Mouse (Mus musculus) intestine, postnatal 0 days (tissue): ENCODE measurements around the gene Hif3a. TPM values are rescaled to one million over a fixed set of nuclear protein-coding genes. Genes with fewer than 3 reads are reported as not detected.

ENCODE experiments used
- ATAC-seq: fragments of 200-750 bp; cut with Nextera tagmentation; 2 replicates; pipeline ENCODE4 v1.8.0; 2017; ENCODE audit warnings: mild to moderate bottlenecking, moderate TSS enrichment, moderate library complexity
- H3K27ac ChIP-seq: fragments of 300-500 bp; sonication (generic); 2 replicates; pipeline ENCODE4 v1.5.1; 2014; ENCODE audit warnings: mild to moderate bottlenecking, low read depth, low read length, moderate library complexity
- H3K27me3 ChIP-seq: fragments of 300-500 bp; sonication (generic); replicated peaks from 2 replicates; pipeline ENCODE4 v1.6.1; 2014; ENCODE audit warnings: low read length, mixed read lengths; ENCODE audit not compliant: control insufficient read depth, insufficient read depth
- H3K36me3 ChIP-seq: fragments of 300-500 bp; sonication (generic); 2 replicates; pipeline ENCODE4 v1.6.1; 2014; ENCODE audit warnings: mild to moderate bottlenecking, moderate library complexity; ENCODE audit not compliant: control insufficient read depth, insufficient read depth
- H3K4me1 ChIP-seq: fragments of 300-500 bp; sonication (generic); replicated peaks from 2 replicates; pipeline ENCODE4 v1.6.1; 2014; ENCODE audit warnings: antibody characterized with exemption, low read length, mixed read lengths; ENCODE audit not compliant: control insufficient read depth, insufficient read depth
- H3K4me2 ChIP-seq: fragments of 300-500 bp; sonication (generic); replicated peaks from 2 replicates; pipeline ENCODE4 v1.6.1; 2014; ENCODE audit warnings: low read depth, mild to moderate bottlenecking, moderate library complexity
- H3K4me3 ChIP-seq: fragments of 300-500 bp; sonication (generic); 2 replicates; pipeline ENCODE4 v1.5.1; 2014; ENCODE audit warnings: low read depth, low read length
- H3K9ac ChIP-seq: fragments of 300-500 bp; sonication (generic); 2 replicates; pipeline ENCODE4 v1.6.1; 2014; ENCODE audit warnings: mild to moderate bottlenecking, low read depth, low read length
- H3K9me3 ChIP-seq: fragments of 300-500 bp; sonication (generic); 2 replicates; pipeline ENCODE4 v1.6.1; 2016; ENCODE audit warnings: mixed run types; ENCODE audit not compliant: control insufficient read depth
- CTCF ChIP-seq: sonication (generic); IDR thresholded peaks from 2 replicates; pipeline ENCODE4 v1.5.1; 2016; ENCODE audit warnings: low read depth, mild to moderate bottlenecking, control low read depth, antibody characterized with exemption, moderate library complexity
- WGBS: fragments of 180-500 bp; shearing (Covaris S2); extraction: QIAGEN DNeasy Blood & Tissue Kit; methylation state at CpG from one replicate; pipeline ENCODE4 v1.1.7; 2014; 5-methylcytosine and 5-hydroxymethylcytosine counted together
- polyA plus RNA-seq: library from polyadenylated mRNA; unstranded; fragments of >200 nt; fragmentation: Nextera tagmentation; extraction: Ambion mirVana; gene quantifications from 2 replicates; pipeline ENCODE4 v1.2.1, GENCODE M21; 2015

Hif3a gene
- polyA plus RNA-seq, 1 experiment from 2014 or later = 18.4 TPM

- H3K36me3 ChIP-seq = peaks cover 8% of the 10 kb centered on the region
- H3K4me2 ChIP-seq = peak overlapping the region; percentile 85
- no peaks in the 10 kb centered on the region for H3K27me3 ChIP-seq
- TF ChIP-seq CTCF = no peak
- 0 out of 2 replicates have a peak, but pooled peaks cover 15% of the 10 kb centered on the region for H3K4me1 ChIP-seq
- 4% methylated on average over 8 of the region's 8 CpGs for WGBS
- H3K9ac ChIP-seq = peak overlapping the region; percentile 69
- peak overlapping the region; percentile 99 for H3K27ac ChIP-seq
- no peaks in the 10 kb centered on the region for H3K9me3 ChIP-seq
- peak overlapping the region; percentile 67 for H3K4me3 ChIP-seq
- no peak for ATAC-seq
Measured at GRCm38 (mm10) chr7:17058816-17059462, 3.3 kb downstream of the Hif3a start.

- 2% methylated on average over 14 of the region's 16 CpGs for WGBS
- peak overlapping the region; percentile 18 for H3K4me3 ChIP-seq
- H3K4me1 ChIP-seq = 0 out of 2 replicates have a peak, but pooled peaks cover 15% of the 10 kb centered on the region
- H3K4me2 ChIP-seq = peak overlapping the region; percentile 85
- H3K36me3 ChIP-seq = peaks cover 15% of the 10 kb centered on the region
- peak overlapping the region; percentile 43 for H3K9ac ChIP-seq
- peak overlapping the region; percentile 99 for H3K27ac ChIP-seq
- no peaks in the 10 kb centered on the region for H3K9me3 ChIP-seq
- peak; percentile 74 for ATAC-seq
- no peaks in the 10 kb centered on the region for H3K27me3 ChIP-seq
- peak; percentile 68 for TF ChIP-seq CTCF
Measured at GRCm38 (mm10) chr7:17058071-17058689, 4.0 kb downstream of the Hif3a start.

GRCm38 (mm10) chr7:17056601-17057523 lies 5.4 kb downstream of the Hif3a start:
- ATAC-seq = peak; percentile 45
- WGBS = 12% methylated on average over 14 of the region's 14 CpGs

GRCm38 (mm10) chr7:17056081-17056581 lies 6.1 kb downstream of the Hif3a start:
- H3K4me2 ChIP-seq = peak overlapping the region; percentile 85

More at GRCm38 (mm10) chr7:17056601-17057523, 5.4 kb downstream of the Hif3a start:
- no peaks in the 10 kb centered on the region for H3K9me3 ChIP-seq
- H3K4me3 ChIP-seq = peak overlapping the region; percentile 50
- H3K27me3 ChIP-seq = no peaks in the 10 kb centered on the region
- H3K27ac ChIP-seq = peak overlapping the region; percentile 99
- H3K9ac ChIP-seq = peak overlapping the region; percentile 83
- no peak for TF ChIP-seq CTCF
- peaks cover 20% of the 10 kb centered on the region for H3K36me3 ChIP-seq
- H3K4me1 ChIP-seq = 0 out of 2 replicates have a peak, but pooled peaks cover 9% of the 10 kb centered on the region
- H3K4me2 ChIP-seq = peak overlapping the region; percentile 85

GRCm38 (mm10) chr7:17055287-17055946 lies 6.8 kb downstream of the Hif3a start:
- Histone ChIP-seq H3K27ac (peak overlapping the region; percentile 99; the same call in 1 of the 2 replicates), H3K27me3 (no peaks in the 10 kb centered on the region), H3K4me2 (peak overlapping the region; percentile 85), H3K4me3 (peak overlapping the region; percentile 50), H3K36me3 (peaks cover 31% of the 10 kb centered on the region), H3K4me1 (0 out of 2 replicates have a peak, but pooled peaks cover 9% of the 10 kb centered on the region), H3K9me3 (no peaks in the 10 kb centered on the region), H3K9ac (no peak overlapping the region)
- TF ChIP-seq CTCF = no peak
- ATAC-seq = no peak
- WGBS = 75% methylated on average over 4 of the region's 4 CpGs

More at GRCm38 (mm10) chr7:17056081-17056581, 6.1 kb downstream of the Hif3a start:
- Histone ChIP-seq H3K4me1 (0 out of 2 replicates have a peak, but pooled peaks cover 9% of the 10 kb centered on the region), H3K4me3 (peak overlapping the region; percentile 50), H3K9me3 (no peaks in the 10 kb centered on the region), H3K36me3 (peaks cover 25% of the 10 kb centered on the region), H3K27me3 (no peaks in the 10 kb centered on the region), H3K9ac (peak overlapping the region; percentile 83), H3K27ac (peak overlapping the region; percentile 99)
- WGBS = under 1% methylated on average over 41 of the region's 42 CpGs
- ATAC-seq = peak; percentile 65
- TF ChIP-seq CTCF = no peak
